Mouse (Mus musculus) brain, adult 2 months (tissue): Measurements from ENCODE around the gene Capn1.

ENCODE experiments used
- DNase-seq: peaks from one replicate; pipeline ENCODE4 v3.0.0; 2011; ENCODE audit warnings: low read depth, low spot score

The Capn1 gene

DNA sequence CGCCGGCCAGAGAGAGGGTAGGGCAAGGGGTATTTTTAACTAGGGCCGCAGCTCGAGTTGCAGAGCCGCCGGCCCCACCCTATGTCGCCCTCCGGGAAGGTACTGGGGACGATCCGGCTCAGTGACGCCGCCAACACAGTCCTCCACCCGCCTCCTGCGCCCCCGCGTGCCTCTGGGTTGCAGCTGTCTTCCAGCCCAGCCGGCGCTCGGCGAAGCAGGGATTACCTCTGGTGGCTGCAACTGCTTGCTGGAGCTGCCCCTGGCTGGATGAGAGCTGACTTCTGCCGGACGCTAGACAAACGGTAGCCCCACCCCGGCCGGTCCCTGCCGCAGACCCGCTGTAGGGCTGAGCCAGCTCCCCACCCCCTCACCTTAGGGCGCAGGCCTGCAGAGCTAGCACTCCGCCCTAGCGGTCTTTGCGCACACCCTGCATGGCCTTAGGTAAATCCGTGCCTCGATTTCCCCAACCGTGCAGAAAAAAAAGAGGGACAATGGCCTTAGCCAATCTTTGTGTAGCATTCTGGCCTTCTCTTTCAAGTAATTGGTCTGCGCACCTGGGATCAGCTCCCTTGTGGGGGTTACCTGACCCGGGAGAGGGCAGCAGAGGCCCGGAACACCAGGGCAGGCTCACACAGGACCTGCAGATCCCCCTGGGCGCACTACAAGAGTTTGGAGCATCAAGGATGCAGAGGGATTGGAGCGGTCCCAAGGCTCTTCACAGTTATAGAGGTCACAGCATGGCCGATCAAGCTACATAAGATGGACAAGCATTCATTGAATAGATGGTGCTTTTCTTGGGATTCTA, at the start of gene Capn1:
Gene Capn1, minus strand, starts transcription at position 387 of the 805 bp plus-strand sequence.
- peak; percentile 76 for DNase-seq

GRCm38 (mm10) chr19:6063081-6063480, 47.4 kb upstream of the Capn1 start:
- no peak for DNase-seq

- DNase-seq: no peak
Observed at GRCm38 (mm10) chr19:6062418-6062817, 46.7 kb upstream of the Capn1 start.

DNA sequence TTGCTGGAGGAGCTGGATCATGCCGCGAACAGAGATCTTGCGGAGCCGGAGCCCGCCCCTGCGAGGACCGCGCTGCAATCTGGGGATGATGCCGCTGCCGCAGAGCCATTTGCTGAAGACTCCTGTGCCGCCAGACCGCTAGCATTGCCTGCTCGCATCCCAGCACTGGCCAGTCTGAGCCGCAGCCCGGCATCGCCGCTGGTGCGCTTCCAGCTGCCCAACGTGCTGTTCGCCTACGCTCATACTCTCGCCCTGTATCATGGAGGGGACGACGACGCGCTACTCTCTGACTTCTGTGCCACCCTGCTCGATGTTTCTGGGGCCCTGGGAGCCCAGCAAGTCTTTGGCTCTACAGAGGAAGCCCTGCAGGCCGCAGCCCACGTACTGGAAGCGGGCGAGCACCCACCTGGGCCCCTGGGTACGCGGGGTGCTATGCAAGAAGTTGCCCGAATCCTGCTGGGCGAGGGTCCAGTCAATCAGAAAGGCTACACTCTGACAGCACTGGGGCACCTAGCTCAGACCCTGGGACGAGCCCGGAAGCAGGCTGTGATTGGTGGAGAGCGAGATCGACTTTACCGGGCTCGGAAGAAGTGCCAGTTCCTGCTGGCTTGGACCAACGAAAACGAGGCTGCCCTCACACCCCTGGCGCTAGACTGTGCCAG, 46.1 kb upstream of the Capn1 start:
- peak; percentile 55 for DNase-seq

- peak; percentile 98 for DNase-seq
Observed at GRCm38 (mm10) chr19:6061021-6061533, 45.4 kb upstream of the Capn1 start, which contains the start of gene Znhit2. Znhit2 (plus strand) TSS chr19:6061192.

DNA sequence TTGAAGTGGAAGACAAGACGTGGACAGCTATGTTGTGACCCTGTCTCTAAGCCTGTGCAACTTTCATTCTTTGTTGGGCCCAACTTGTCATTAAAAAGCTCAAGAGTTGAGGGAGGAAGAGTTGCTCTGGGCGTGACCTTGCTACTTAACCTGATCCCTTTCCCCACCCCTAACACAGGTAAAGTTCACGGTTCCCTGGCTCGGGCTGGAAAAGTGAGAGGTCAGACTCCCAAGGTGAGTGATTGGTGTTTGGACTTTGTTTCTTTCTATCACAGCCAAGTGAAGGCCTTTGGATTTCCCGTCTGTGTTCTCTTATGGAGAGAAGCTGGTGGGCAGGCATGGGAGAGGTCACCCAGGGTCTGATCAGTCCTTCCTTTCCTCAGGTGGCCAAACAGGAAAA, 43.3 kb upstream of the Capn1 start:
- DNase-seq: no peak

GRCm38 (mm10) chr19:6058513-6058912, 42.8 kb upstream of the Capn1 start:
- no peak for DNase-seq

GRCm38 (mm10) chr19:6057313-6058096, 41.8 kb upstream of the Capn1 start, which contains the start of the genes Mrpl49 and Fau:
Mrpl49 (minus strand) TSS chr19:6057785.
Fau (plus strand) TSS chr19:6057844.
- DNase-seq: peak; percentile 99

GRCm38 (mm10) chr19:6056696-6057095, 41.0 kb upstream of the Capn1 start:
- no peak for DNase-seq

- no peak for DNase-seq
Observed at GRCm38 (mm10) chr19:6054296-6054695, 38.6 kb upstream of the Capn1 start.

GRCm38 (mm10) chr19:6052516-6052915, 36.8 kb upstream of the Capn1 start:
- DNase-seq: no peak

DNA sequence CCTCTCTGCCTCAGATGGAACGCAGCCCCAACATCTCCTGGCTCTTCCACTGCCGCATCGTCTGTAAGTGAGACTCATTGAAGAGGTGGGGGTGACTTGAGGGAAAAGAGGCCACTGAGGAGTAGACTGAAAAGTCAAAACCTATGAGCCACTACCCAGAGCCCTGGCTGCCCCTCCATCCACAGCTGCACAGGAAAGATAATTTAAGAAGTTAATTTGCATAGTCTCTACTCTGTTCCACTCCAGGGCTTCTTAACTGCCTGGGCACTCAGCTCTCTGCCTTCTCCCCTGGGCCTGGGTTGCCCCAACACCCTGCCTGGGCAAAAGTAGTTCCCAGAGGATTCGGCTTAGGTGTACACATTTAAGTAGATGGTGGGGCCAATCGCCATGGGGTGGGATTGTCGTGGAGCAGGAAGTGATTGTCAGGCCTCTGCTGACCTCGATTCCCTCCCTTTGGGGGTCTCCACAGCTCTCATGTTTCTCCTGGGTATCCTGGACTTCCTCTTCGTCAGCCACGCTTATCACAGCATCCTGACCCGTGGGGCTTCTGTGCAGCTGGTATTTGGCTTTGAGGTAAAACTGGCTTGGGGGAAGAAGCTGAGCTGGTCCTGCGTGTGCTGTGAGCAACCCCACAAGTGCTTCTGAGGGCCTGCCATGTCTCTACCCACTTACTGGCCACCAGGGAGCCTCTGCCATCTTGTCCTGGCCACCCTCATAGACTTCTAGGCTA, 33.1 kb upstream of the Capn1 start:
- DNase-seq: no peak

GRCm38 (mm10) chr19:6047899-6048166, 32.1 kb upstream of the Capn1 start:
- DNase-seq: no peak

GRCm38 (mm10) chr19:6047154-6047898, 31.6 kb upstream of the Capn1 start:
- no peak for DNase-seq

DNA sequence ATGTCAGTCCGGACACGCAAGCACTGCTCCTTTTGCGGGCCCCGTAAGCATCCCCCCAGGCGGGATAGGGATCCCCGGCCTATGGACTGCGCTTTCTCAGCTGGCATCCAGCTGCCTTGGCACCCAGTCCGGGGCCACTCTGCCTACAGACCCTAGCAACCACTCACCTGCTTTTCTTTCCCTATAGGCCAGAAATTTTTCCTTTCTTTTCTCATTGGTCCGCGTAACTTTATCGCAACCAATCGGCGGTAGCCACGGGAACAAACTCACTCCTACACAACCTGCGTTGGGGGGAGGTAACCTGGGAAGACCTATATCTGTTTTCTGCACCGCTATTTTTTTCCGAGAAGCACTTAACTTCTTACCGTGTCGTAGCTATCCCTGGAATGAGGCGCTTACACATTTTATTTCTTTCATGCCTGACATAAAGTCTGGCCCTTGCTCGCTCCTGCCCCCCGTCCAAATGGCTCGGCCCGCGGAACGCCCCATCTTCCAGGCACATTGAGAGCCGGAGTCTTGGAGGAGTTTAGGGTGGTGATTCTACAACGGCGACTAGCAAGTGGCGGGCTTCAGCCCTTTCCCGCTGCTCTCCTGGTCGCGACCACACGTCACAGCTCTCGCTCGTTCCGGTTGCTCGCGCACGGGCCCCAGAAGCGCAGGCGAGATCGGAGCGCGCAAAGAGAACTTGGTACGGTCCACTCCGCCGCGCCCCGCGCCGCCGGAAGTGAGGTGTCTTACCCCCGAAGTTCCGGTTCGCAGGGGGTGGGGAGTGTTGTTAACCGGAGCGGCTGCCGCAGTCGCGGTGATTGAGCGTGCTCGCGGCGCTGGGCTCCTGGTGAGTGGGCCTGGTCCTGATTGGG, 30.8 kb upstream of the Capn1 start, which contains the start of gene Syvn1:
Gene Syvn1, plus strand, starts transcription at position 283 of the 860 bp plus-strand sequence.
- DNase-seq: peak; percentile 98

DNA sequence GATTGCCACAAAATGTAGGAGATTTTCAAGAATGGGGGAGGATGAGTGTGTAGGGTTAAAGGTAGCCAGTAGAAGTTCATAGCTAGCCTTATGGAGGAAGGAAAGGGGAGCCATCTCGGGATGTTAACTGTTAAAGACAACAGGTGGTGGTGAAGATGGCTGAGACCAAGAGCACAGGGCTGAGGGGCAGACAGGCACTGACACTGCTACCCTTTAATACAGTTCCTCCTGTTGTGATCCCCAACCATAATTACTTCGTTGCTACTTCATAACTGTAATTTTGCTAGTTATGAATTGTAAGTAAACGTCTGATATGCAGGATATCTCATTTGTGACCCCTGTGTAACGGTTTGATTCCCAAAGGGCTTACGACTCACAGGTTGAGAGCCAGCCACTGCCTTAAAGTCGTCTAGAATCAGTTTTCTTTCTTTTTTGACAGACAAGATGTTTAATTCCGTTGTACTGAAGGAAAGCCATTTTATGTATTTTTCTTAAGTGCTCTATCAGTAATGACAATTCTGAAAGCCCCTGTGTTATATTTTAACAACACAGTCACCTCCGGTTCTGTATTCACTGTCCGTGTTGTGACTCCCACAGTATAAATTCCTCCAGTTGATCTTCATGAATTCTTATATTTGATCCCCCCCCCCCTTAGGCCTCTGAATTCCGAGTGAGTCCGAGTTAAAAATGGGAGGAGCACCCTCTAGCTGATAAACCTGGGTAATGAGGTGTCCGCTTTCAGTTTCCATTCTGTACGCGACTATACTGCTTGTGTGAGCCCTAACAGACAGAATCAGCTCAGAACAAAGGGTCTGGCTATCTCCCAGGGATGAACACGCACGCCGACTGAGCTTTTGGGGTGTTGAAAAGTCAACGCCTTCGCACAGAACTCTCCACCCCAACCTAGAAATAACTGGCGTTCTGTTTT, 29.9 kb upstream of the Capn1 start:
- DNase-seq: peak; percentile 75

GRCm38 (mm10) chr19:6044102-6044501, 28.4 kb upstream of the Capn1 start:
- DNase-seq: peak; percentile 61

- no peak for DNase-seq
Observed at GRCm38 (mm10) chr19:6042293-6042692, 26.6 kb upstream of the Capn1 start.

- no peak for DNase-seq
Observed at GRCm38 (mm10) chr19:6040002-6040401, 24.3 kb upstream of the Capn1 start.
